Mouse (Mus musculus) adrenal gland, postnatal 4 days (tissue): ENCODE data around the gene Crtap. TPM values are rescaled to one million over a fixed set of nuclear protein-coding genes. Genes with fewer than 3 reads are reported as not detected.
A peak's percentile ranks its signal among the peaks of the same experiment; 100 is the strongest.
"Not testable (repeated sequence)": the region's sequence is repeated elsewhere in the genome, so short reads cannot be mapped to it uniquely, and the experiment has no call there.

Experiments
- DNase-seq, 2 experiments: peaks; one replicate each; pipeline ENCODE4 v3.0.0; 2021 to 2022; ENCODE audit warnings: low spot score in 2 of 2, mixed read lengths in 2 of 2
- total RNA-seq, 2 experiments: library from RNA; stranded (reverse); gene quantifications; 2 replicates each; pipeline ENCODE4 v1.2.3; 2021

Gene Crtap
- total RNA-seq, 2 experiments from 2014 or later, result 155 to 160 TPM

- no peak for DNase-seq
These were observed 9.2 kb upstream of the Crtap start for GRCm38 (mm10) chr9:114399680-114400079.

GRCm38 (mm10) chr9:114395258-114395657 is 4.8 kb upstream of the Crtap start:
- no peak for DNase-seq

GRCm38 (mm10) chr9:114394677-114395076 is 4.2 kb upstream of the Crtap start:
- DNase-seq, result no peak

GRCm38 (mm10) chr9:114394136-114394535 is 3.7 kb upstream of the Crtap start:
- DNase-seq, result not testable (repeated sequence)

GRCm38 (mm10) chr9:114390749-114391075 is 237 bp upstream of the Crtap start:
- no peak for DNase-seq

GRCm38 (mm10) chr9:114389371-114389904 is 1.0 kb downstream of the Crtap start:
- DNase-seq, result no peak

- DNase-seq, result no peak
These were observed 1.6 kb downstream of the Crtap start for GRCm38 (mm10) chr9:114388701-114389370.

- no peak for DNase-seq
These were observed 2.2 kb downstream of the Crtap start for GRCm38 (mm10) chr9:114388288-114388687.

- peak in 1 of 2 experiments; percentile 15 for DNase-seq
These were observed 3.4 kb downstream of the Crtap start for GRCm38 (mm10) chr9:114387086-114387485.

GRCm38 (mm10) chr9:114385160-114385559 is 5.3 kb downstream of the Crtap start:
- DNase-seq, result no peak

- no peak for DNase-seq
These were observed 5.8 kb downstream of the Crtap start for GRCm38 (mm10) chr9:114384691-114385090.

- DNase-seq, result no peak
These were observed 7.4 kb downstream of the Crtap start for GRCm38 (mm10) chr9:114382936-114383710.

- no peak for DNase-seq
These were observed 9.4 kb downstream of the Crtap start for GRCm38 (mm10) chr9:114380881-114381733.

GRCm38 (mm10) chr9:114379871-114380270 is 10.6 kb downstream of the Crtap start:
- no peak for DNase-seq

GRCm38 (mm10) chr9:114377168-114377567 is 13.3 kb downstream of the Crtap start:
- no peak for DNase-seq

GRCm38 (mm10) chr9:114375276-114375962 is 15.1 kb downstream of the Crtap start:
- DNase-seq, result no peak

GRCm38 (mm10) chr9:114371717-114372116 is 18.8 kb downstream of the Crtap start:
- not testable (repeated sequence) for DNase-seq

- DNase-seq, result not testable (repeated sequence)
These were observed 21.1 kb downstream of the Crtap start for GRCm38 (mm10) chr9:114369389-114369788.

GRCm38 (mm10) chr9:114368471-114368858 is 22.0 kb downstream of the Crtap start:
- no peak for DNase-seq

GRCm38 (mm10) chr9:114367783-114368470 is 22.5 kb downstream of the Crtap start:
- peak; percentile 56 to 71 for DNase-seq
